Mouse (Mus musculus) liver, adult 2 months (tissue): Measurements from ENCODE around the gene Gm11756.
"Not testable (repeated sequence)": the region's sequence is repeated elsewhere in the genome, so short reads cannot be mapped to it uniquely, and the experiment has no call there.

Source experiments
- CTCF ChIP-seq: fragments of 200-500 bp; IDR thresholded peaks from 2 replicates; pipeline ENCODE4 v1.5.1; 2011; ENCODE audit warnings: low read depth, low read length, control low read depth
- POLR2A ChIP-seq: fragments of 200-500 bp; IDR thresholded peaks from 2 replicates; pipeline ENCODE4 v1.6.1; 2011; ENCODE audit warnings: low read length, control low read depth; ENCODE audit not compliant: insufficient read depth; ENCODE audit errors: extremely low read depth

DNA sequence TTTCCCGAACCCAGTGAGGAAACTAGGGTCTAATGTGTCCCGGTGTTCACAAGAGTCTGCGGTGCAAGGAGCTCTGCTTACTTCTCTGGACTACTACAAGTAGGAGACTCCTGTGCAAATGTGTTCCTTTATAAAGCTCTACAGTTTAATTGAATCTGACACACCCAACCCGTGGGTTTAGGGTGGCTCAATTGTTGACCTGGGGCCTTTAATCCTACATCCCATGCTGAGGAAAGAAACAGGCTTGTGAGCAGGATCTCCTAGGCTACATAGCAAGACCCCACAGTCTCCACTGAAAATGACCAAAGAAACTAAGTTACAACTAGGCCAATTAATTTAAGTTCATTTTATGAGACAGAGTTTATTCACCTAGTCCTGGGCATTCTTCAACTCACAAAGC is 14.7 kb downstream of the Gm11756 start, which contains the start of gene Gm13871:
- not testable (repeated sequence) for TF ChIP-seq CTCF, POLR2A
